Mouse (Mus musculus): ENCODE measurements around the gene Ctsh. TPM values are rescaled to one million over a fixed set of nuclear protein-coding genes. Genes with fewer than 3 reads are reported as not detected.

The Ctsh gene
- polyA plus RNA-seq, 1 experiment: 4.9 TPM

DNA sequence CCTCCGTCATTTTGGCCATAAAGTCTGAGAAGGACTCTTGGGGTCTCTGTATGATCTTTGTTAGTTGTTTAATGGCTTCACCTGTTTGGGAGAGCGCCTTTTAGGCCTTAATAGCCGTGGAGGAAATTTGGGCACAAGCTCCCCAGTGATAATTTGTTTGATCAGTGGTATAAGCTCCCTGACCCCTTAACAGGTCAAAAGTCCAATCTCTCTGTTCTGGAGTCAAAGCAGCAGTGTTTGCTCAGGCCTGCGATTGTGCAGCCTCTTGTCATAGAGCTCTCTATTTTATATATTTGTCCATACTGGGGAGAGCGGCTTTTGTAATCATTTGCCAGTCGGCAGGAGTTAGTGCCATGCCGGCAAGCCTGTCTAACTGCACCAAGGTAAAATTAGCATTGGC, 8.8 kb upstream of the Ctsh start:
- Histone ChIP-seq H3K27me3 (ENCODE audit: control insufficient read depth, insufficient read depth, low read length, poor library complexity, severe bottlenecking) (no peaks in the 10 kb centered on the region), H3K4me3 (ENCODE audit: low read depth, low read length) (no peak overlapping the region)
- TF ChIP-seq EP300 (IDR thresholded peaks at IDR 0.05; ENCODE audit: insufficient read depth, low read depth, low read length): no peak

DNA sequence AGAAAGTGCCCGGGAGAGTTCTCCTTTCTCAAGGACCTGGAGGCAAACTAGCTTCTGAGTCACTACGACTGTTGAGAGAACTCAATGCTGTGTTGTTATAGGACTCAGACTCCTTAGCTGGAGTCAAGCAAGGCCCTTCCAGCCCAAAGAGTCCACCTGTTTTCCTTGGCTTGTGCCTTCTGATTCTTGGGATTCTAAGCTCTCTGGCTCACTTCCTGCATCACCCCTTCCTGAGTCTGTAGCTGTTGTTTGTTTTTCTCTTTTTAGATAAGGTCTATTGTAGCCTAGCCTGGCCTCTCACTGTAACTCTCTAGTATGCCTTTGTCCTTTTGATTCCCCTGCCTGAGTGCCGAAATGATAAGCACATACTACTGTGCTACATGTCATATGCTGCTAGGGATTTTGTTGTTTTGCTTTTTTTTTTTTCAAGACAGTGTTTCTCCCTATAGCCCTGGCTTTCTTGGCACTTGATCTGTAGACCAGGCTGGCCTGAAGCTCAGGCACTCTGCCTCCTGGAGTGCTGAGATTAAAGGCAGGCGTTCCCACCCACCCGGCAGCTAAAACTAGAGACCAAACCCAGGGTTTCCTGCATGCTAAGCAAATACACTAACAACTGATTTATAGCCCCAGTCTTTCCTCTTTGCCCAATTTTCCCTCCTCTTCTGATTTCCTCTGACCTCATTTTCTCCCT, 5.9 kb upstream of the Ctsh start:
- no peak overlapping the region for H3K9ac ChIP-seq (ENCODE audit: low read depth, poor library complexity, severe bottlenecking)
- no peaks in the 10 kb centered on the region for H3K36me3 ChIP-seq (ENCODE audit: control insufficient read depth, insufficient read depth, low read length, poor library complexity, severe bottlenecking)
- no peaks in the 10 kb centered on the region for H3K4me1 ChIP-seq (ENCODE audit: control insufficient read depth, insufficient read depth, low read length)
- no peak overlapping the region for H3K27ac ChIP-seq (ENCODE audit: insufficient read depth, low read length)
- H3K27me3 ChIP-seq (ENCODE audit: control insufficient read depth, insufficient read depth, low read length, poor library complexity, severe bottlenecking): no peaks in the 10 kb centered on the region
- no peak overlapping the region for H3K4me3 ChIP-seq (ENCODE audit: low read depth, low read length)
- peaks cover 21% of the 10 kb centered on the region for H3K9me3 ChIP-seq (replicated peaks; ENCODE audit: control insufficient read depth, insufficient read depth, low read length, poor library complexity, severe bottlenecking)
- TF ChIP-seq EP300 (IDR thresholded peaks at IDR 0.05; ENCODE audit: insufficient read depth, low read depth, low read length) (no peak), POLR2A (IDR thresholded peaks at IDR 0.05; ENCODE audit: insufficient read depth, low read length) (no peak), CTCF (IDR thresholded peaks at IDR 0.05; ENCODE audit: low read depth, low read length) (no peak)

More for the DNA sequence above, 8.8 kb upstream of the Ctsh start:
- Histone ChIP-seq H3K9ac (ENCODE audit: low read depth, poor library complexity, severe bottlenecking) (no peak overlapping the region), H3K36me3 (ENCODE audit: control insufficient read depth, insufficient read depth, low read length, poor library complexity, severe bottlenecking) (no peaks in the 10 kb centered on the region), H3K9me3 (replicated peaks; ENCODE audit: control insufficient read depth, insufficient read depth, low read length, poor library complexity, severe bottlenecking) (peaks cover 21% of the 10 kb centered on the region), H3K27ac (ENCODE audit: insufficient read depth, low read length) (no peak overlapping the region), H3K4me1 (ENCODE audit: control insufficient read depth, insufficient read depth, low read length) (no peaks in the 10 kb centered on the region)

- H3K27me3 ChIP-seq (ENCODE audit: control insufficient read depth, insufficient read depth, low read length, poor library complexity, severe bottlenecking): peaks cover 1% of the 10 kb centered on the region; the same call in 1 of the 2 replicates
- H3K4me3 ChIP-seq (ENCODE audit: low read depth, low read length): peak overlapping the region; percentile 67
- no peaks in the 10 kb centered on the region for H3K36me3 ChIP-seq (ENCODE audit: control insufficient read depth, insufficient read depth, low read length, poor library complexity, severe bottlenecking)
- H3K4me1 ChIP-seq (ENCODE audit: control insufficient read depth, insufficient read depth, low read length): no peaks in the 10 kb centered on the region
- TF ChIP-seq EP300 (IDR thresholded peaks at IDR 0.05; ENCODE audit: insufficient read depth, low read depth, low read length): no peak
- no peak for TF ChIP-seq POLR2A (IDR thresholded peaks at IDR 0.05; ENCODE audit: insufficient read depth, low read length)
- peak; percentile 16 for TF ChIP-seq CTCF (IDR thresholded peaks at IDR 0.05; ENCODE audit: low read depth, low read length)
- H3K9me3 ChIP-seq (replicated peaks; ENCODE audit: control insufficient read depth, insufficient read depth, low read length, poor library complexity, severe bottlenecking): no peaks in the 10 kb centered on the region
- no peak overlapping the region for H3K27ac ChIP-seq (ENCODE audit: insufficient read depth, low read length)
- peak overlapping the region; percentile 65 for H3K9ac ChIP-seq (ENCODE audit: low read depth, poor library complexity, severe bottlenecking)
Measured at GRCm38 (mm10) chr9:90054371-90055145, 606 bp downstream of the Ctsh start.

- Histone ChIP-seq H3K27ac (ENCODE audit: insufficient read depth, low read length) (no peak overlapping the region), H3K9ac (ENCODE audit: low read depth, poor library complexity, severe bottlenecking) (no peak overlapping the region), H3K36me3 (ENCODE audit: control insufficient read depth, insufficient read depth, low read length, poor library complexity, severe bottlenecking) (no peaks in the 10 kb centered on the region), H3K27me3 (ENCODE audit: control insufficient read depth, insufficient read depth, low read length, poor library complexity, severe bottlenecking) (peaks cover 1% of the 10 kb centered on the region; the same call in 1 of the 2 replicates), H3K4me1 (ENCODE audit: control insufficient read depth, insufficient read depth, low read length) (no peaks in the 10 kb centered on the region), H3K9me3 (replicated peaks; ENCODE audit: control insufficient read depth, insufficient read depth, low read length, poor library complexity, severe bottlenecking) (no peaks in the 10 kb centered on the region), H3K4me3 (ENCODE audit: low read depth, low read length) (no peak overlapping the region)
- no peak for TF ChIP-seq EP300 (IDR thresholded peaks at IDR 0.05; ENCODE audit: insufficient read depth, low read depth, low read length)
- no peak for TF ChIP-seq CTCF (IDR thresholded peaks at IDR 0.05; ENCODE audit: low read depth, low read length)
- no peak for TF ChIP-seq POLR2A (IDR thresholded peaks at IDR 0.05; ENCODE audit: insufficient read depth, low read length)
Measured at GRCm38 (mm10) chr9:90055409-90055808, 1.5 kb downstream of the Ctsh start.

DNA sequence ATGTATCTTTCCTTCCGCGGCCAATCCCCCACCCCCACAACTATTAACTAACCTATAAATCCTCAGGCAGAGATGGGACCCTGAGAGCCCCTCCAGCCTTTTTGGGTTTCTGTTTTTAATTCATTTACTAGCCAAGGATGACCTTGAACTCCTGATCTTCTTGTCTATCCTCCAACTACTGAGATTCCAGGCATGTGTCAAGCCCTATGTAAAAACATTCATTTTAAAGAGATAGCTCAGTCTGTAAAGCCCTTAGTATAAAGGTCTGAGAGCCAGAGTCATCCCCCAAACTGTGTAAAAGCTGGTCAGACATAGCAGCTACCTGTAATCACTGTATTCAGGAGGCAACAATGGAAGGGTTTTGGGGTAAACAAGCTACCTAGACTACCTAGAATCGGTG, 2.0 kb downstream of the Ctsh start:
- H3K27ac ChIP-seq (ENCODE audit: insufficient read depth, low read length): no peak overlapping the region
- TF ChIP-seq POLR2A (IDR thresholded peaks at IDR 0.05; ENCODE audit: insufficient read depth, low read length): no peak
- no peak for TF ChIP-seq EP300 (IDR thresholded peaks at IDR 0.05; ENCODE audit: insufficient read depth, low read depth, low read length)
- TF ChIP-seq CTCF (IDR thresholded peaks at IDR 0.05; ENCODE audit: low read depth, low read length): no peak
- H3K4me3 ChIP-seq (ENCODE audit: low read depth, low read length): no peak overlapping the region

DNA sequence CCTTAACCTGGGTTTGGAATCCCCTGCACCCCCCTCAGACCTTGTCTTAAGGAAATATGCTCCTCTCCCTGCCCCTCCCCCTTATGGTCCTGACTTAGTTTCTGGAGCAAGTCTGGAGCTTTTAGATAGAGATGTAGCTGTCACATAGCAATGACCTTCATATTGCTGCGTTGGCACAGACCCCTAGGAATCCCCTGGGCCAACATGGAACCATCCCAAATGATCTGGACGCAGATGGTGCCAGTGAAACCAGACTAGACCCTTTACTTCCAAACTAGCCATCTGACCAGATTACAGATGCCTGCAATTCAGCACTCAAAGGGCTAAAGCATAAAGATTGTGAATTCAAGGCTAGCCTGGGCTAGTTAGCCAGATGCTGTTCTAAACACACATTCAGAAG, 2.8 kb downstream of the Ctsh start:
- H3K27me3 ChIP-seq (ENCODE audit: control insufficient read depth, insufficient read depth, low read length, poor library complexity, severe bottlenecking): peaks cover 1% of the 10 kb centered on the region; the same call in 1 of the 2 replicates
- no peaks in the 10 kb centered on the region for H3K4me1 ChIP-seq (ENCODE audit: control insufficient read depth, insufficient read depth, low read length)
- no peaks in the 10 kb centered on the region for H3K9me3 ChIP-seq (replicated peaks; ENCODE audit: control insufficient read depth, insufficient read depth, low read length, poor library complexity, severe bottlenecking)
- H3K36me3 ChIP-seq (ENCODE audit: control insufficient read depth, insufficient read depth, low read length, poor library complexity, severe bottlenecking): no peaks in the 10 kb centered on the region
- H3K27ac ChIP-seq (ENCODE audit: insufficient read depth, low read length): no peak overlapping the region
- no peak overlapping the region for H3K9ac ChIP-seq (ENCODE audit: low read depth, poor library complexity, severe bottlenecking)
- no peak for TF ChIP-seq CTCF (IDR thresholded peaks at IDR 0.05; ENCODE audit: low read depth, low read length)
- no peak for TF ChIP-seq POLR2A (IDR thresholded peaks at IDR 0.05; ENCODE audit: insufficient read depth, low read length)
- no peak for TF ChIP-seq EP300 (IDR thresholded peaks at IDR 0.05; ENCODE audit: insufficient read depth, low read depth, low read length)
- H3K4me3 ChIP-seq (ENCODE audit: low read depth, low read length): no peak overlapping the region

More for the DNA sequence above, 2.0 kb downstream of the Ctsh start:
- Histone ChIP-seq H3K36me3 (ENCODE audit: control insufficient read depth, insufficient read depth, low read length, poor library complexity, severe bottlenecking) (no peaks in the 10 kb centered on the region), H3K4me1 (ENCODE audit: control insufficient read depth, insufficient read depth, low read length) (no peaks in the 10 kb centered on the region), H3K9ac (ENCODE audit: low read depth, poor library complexity, severe bottlenecking) (no peak overlapping the region), H3K27me3 (ENCODE audit: control insufficient read depth, insufficient read depth, low read length, poor library complexity, severe bottlenecking) (peaks cover 1% of the 10 kb centered on the region; the same call in 1 of the 2 replicates), H3K9me3 (replicated peaks; ENCODE audit: control insufficient read depth, insufficient read depth, low read length, poor library complexity, severe bottlenecking) (no peaks in the 10 kb centered on the region)

All from ES-Bruce4 (cell line).